Mouse (Mus musculus) spleen, adult 2 months (tissue): Measurements from ENCODE around the gene Clec10a.

Experiments
- CTCF ChIP-seq: fragments of 200-500 bp; IDR thresholded peaks from 2 replicates; pipeline ENCODE4 v1.5.1; 2011; ENCODE audit warnings: mild to moderate bottlenecking, inconsistent platforms; ENCODE audit not compliant: insufficient read depth, insufficient read length, insufficient replicate concordance; ENCODE audit errors: extremely low read depth
- POLR2A ChIP-seq: fragments of 200-500 bp; IDR thresholded peaks from 2 replicates; pipeline ENCODE4 v1.6.1; 2011; ENCODE audit warnings: low read depth, low read length, inconsistent platforms

DNA sequence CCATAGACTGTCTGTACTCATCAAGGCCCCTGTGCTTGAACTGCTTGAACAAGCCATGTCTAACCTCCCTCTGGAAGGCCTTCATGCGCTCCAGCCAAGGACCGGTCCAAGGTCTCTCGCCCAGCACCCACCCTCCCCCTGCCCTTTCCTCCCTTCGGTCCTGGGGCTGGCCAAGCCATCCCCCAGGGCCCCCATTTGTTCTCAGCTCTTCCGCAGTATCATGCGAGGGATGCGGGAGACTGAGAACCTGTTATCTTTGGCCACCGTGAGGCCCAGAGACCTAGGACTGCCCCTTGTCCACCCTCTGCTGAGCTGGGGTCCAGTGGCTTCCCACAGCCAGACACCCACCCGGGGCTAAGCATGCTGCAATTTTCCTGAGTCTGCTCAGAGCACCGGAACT is 16.8 kb upstream of the Clec10a start:
- TF ChIP-seq CTCF (no peak), POLR2A (no peak)
